Mouse (Mus musculus) ES-E14 (cell line): Measurements from ENCODE around the gene Ak8.

Source experiments
- CHD2 ChIP-seq: IDR thresholded peaks from 2 replicates; pipeline ENCODE4 v1.6.1; 2014; ENCODE audit warnings: mild to moderate bottlenecking, low read depth, low read length, inconsistent platforms
- HCFC1 ChIP-seq: IDR thresholded peaks from 2 replicates; pipeline ENCODE4 v1.6.1; 2012; ENCODE audit warnings: low read length, inconsistent platforms, borderline replicate concordance; ENCODE audit not compliant: insufficient read depth
- MAFK ChIP-seq: IDR thresholded peaks from 2 replicates; pipeline ENCODE4 v1.6.1; 2014; ENCODE audit warnings: mild to moderate bottlenecking, low read depth, low read length, inconsistent platforms; ENCODE audit not compliant: insufficient read depth
- ZC3H11A ChIP-seq: IDR thresholded peaks from 2 replicates; pipeline ENCODE4 v1.6.1; 2012; ENCODE audit warnings: low read depth, mild to moderate bottlenecking, inconsistent platforms, low read length, borderline replicate concordance
- ZNF384 ChIP-seq: IDR thresholded peaks from 2 replicates; pipeline ENCODE4 v1.6.1; 2012; ENCODE audit warnings: low read depth, low read length, inconsistent platforms

- no peak for TF ChIP-seq CHD2
- TF ChIP-seq MAFK: no peak
- TF ChIP-seq ZC3H11A: peak; percentile 34; the same call in 1 of the 2 replicates
- no peak for TF ChIP-seq ZNF384
- no peak for TF ChIP-seq HCFC1
These were observed 56.2 kb downstream of the Ak8 start for GRCm38 (mm10) chr2:28756201-28756600.
